Mouse (Mus musculus) spleen, adult 2 months (tissue): Measurements from ENCODE around the gene Brd1. TPM values are rescaled to one million over a fixed set of nuclear protein-coding genes. Genes with fewer than 3 reads are reported as not detected.

ENCODE experiments used
- DNase-seq, 2 experiments: peaks; one replicate each; pipeline versions ENCODE4 v3.0.0 to v3.0.0-alpha.2; 2012 to 2021; ENCODE audit warnings: low spot score in 2 of 2, low read depth in 1 of 2
- H3K27ac ChIP-seq: fragments of 200-500 bp; 2 replicates; pipeline ENCODE4 v1.5.1; 2012; ENCODE audit warnings: low read length, inconsistent platforms; ENCODE audit not compliant: insufficient read depth
- H3K27me3 ChIP-seq: fragments of 200-500 bp; 2 replicates; pipeline ENCODE4 v1.6.1; 2012; ENCODE audit warnings: mild to moderate bottlenecking, moderate library complexity, low read length, inconsistent platforms; ENCODE audit not compliant: control insufficient read depth, insufficient read depth
- H3K36me3 ChIP-seq: fragments of 200-500 bp; 2 replicates; pipeline ENCODE4 v1.6.1; 2012; ENCODE audit warnings: mild to moderate bottlenecking, low read length, inconsistent platforms; ENCODE audit not compliant: control insufficient read depth, insufficient read depth
- H3K4me1 ChIP-seq: fragments of 200-500 bp; 2 replicates; pipeline ENCODE4 v1.6.1; 2011; ENCODE audit warnings: inconsistent platforms; ENCODE audit not compliant: control insufficient read depth, insufficient read depth, insufficient read length
- H3K4me3 ChIP-seq: fragments of 200-500 bp; 2 replicates; pipeline ENCODE4 v1.5.1; 2011; ENCODE audit warnings: mild to moderate bottlenecking, inconsistent platforms; ENCODE audit not compliant: insufficient read depth, insufficient read length; ENCODE audit errors: extremely low read depth
- CTCF ChIP-seq: fragments of 200-500 bp; IDR thresholded peaks from 2 replicates; pipeline ENCODE4 v1.5.1; 2011; ENCODE audit warnings: mild to moderate bottlenecking, inconsistent platforms; ENCODE audit not compliant: insufficient read depth, insufficient read length, insufficient replicate concordance; ENCODE audit errors: extremely low read depth
- POLR2A ChIP-seq: fragments of 200-500 bp; IDR thresholded peaks from 2 replicates; pipeline ENCODE4 v1.6.1; 2011; ENCODE audit warnings: low read depth, low read length, inconsistent platforms
- WGBS: fragments of 180-500 bp; shearing (Covaris S2); methylation state at CpG from one replicate; pipeline ENCODE4 v1.1.7; 2018; 5-methylcytosine and 5-hydroxymethylcytosine counted together
- polyA plus RNA-seq: library from polyadenylated mRNA; depleted of rRNA; stranded (reverse); fragments of >200 nt; gene quantifications from 2 replicates; pipeline ENCODE4 v1.2.3, GENCODE M21; 2012

The Brd1 gene
- polyA plus RNA-seq, 1 experiment = 13.2 TPM

GRCm38 (mm10) chr15:88704284-88704683, 29.7 kb downstream of the Brd1 start:
- peaks cover 69% of the 10 kb centered on the region for H3K36me3 ChIP-seq
- H3K27ac ChIP-seq = no peak overlapping the region
- H3K4me1 ChIP-seq = no peaks in the 10 kb centered on the region
- no peak for DNase-seq
- H3K4me3 ChIP-seq = no peak overlapping the region
- TF ChIP-seq POLR2A (no peak), CTCF (no peak)
- H3K27me3 ChIP-seq = no peaks in the 10 kb centered on the region
- 83% methylated on average over 1 of the region's 1 CpGs for WGBS

DNA sequence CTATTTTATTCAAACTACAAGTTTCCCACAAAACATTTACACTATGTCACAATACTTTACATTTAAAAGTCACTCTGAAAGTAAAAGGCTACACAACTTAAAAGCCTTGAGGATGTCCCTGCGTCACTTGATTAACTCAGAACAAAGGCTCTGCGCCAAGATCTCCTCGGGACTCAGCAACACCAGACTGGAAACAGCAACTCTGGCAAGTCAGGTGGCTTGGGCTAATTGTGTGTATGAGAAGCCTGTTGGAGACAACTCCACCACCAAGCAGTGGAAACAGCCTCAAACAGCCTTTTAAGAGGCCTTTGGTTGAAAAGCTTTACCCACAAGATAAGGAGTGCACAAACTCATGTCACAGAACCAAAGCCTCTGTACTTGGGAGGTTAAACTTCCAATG, 31.5 kb downstream of the Brd1 start:
- Histone ChIP-seq H3K4me3 (no peak overlapping the region), H3K4me1 (no peaks in the 10 kb centered on the region), H3K27me3 (no peaks in the 10 kb centered on the region), H3K27ac (no peak overlapping the region), H3K36me3 (peaks cover 70% of the 10 kb centered on the region)
- DNase-seq = no peak
- WGBS = 86% methylated on average over 3 of the region's 3 CpGs
- TF ChIP-seq CTCF (no peak), POLR2A (no peak)

GRCm38 (mm10) chr15:88700759-88701158, 33.3 kb downstream of the Brd1 start:
- Histone ChIP-seq H3K4me1 (no peaks in the 10 kb centered on the region), H3K27me3 (no peaks in the 10 kb centered on the region), H3K4me3 (no peak overlapping the region), H3K27ac (no peak overlapping the region), H3K36me3 (peaks cover 66% of the 10 kb centered on the region)
- no peak for DNase-seq
- TF ChIP-seq POLR2A (no peak), CTCF (no peak)
- 95% methylated on average over 18 of the region's 18 CpGs for WGBS

GRCm38 (mm10) chr15:88699508-88699907, 34.5 kb downstream of the Brd1 start:
- no peak for TF ChIP-seq CTCF
- TF ChIP-seq POLR2A = no peak
- H3K4me1 ChIP-seq = no peaks in the 10 kb centered on the region
- H3K4me3 ChIP-seq = no peak overlapping the region
- H3K27me3 ChIP-seq = no peaks in the 10 kb centered on the region
- no peak overlapping the region for H3K27ac ChIP-seq
- WGBS = 92% methylated on average over 5 of the region's 5 CpGs
- peaks cover 65% of the 10 kb centered on the region for H3K36me3 ChIP-seq
- DNase-seq = no peak

DNA sequence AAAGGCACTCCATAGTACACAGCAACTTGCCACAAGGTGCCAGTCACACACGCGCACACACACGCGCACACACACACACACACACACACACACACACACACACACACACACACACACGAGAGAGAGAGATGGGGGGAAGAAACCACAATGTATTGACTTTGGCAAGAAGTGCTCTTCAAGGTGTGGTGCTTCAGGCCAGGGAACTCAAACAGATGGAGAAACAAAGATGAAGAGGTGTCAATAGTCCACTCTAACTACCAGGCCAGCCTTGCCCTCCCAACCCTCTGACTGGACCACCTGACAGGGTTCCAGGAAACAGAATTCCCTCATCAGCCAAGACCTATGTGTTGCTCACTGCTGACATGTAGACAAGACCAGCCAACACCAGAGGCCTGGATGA, 36.4 kb downstream of the Brd1 start:
- Histone ChIP-seq H3K27me3 (no peaks in the 10 kb centered on the region), H3K36me3 (peaks cover 60% of the 10 kb centered on the region), H3K27ac (no peak overlapping the region), H3K4me3 (no peak overlapping the region), H3K4me1 (no peaks in the 10 kb centered on the region)
- TF ChIP-seq CTCF (no peak), POLR2A (no peak)
- no peak for DNase-seq
- WGBS = 90% methylated on average over 5 of the region's 5 CpGs

DNA sequence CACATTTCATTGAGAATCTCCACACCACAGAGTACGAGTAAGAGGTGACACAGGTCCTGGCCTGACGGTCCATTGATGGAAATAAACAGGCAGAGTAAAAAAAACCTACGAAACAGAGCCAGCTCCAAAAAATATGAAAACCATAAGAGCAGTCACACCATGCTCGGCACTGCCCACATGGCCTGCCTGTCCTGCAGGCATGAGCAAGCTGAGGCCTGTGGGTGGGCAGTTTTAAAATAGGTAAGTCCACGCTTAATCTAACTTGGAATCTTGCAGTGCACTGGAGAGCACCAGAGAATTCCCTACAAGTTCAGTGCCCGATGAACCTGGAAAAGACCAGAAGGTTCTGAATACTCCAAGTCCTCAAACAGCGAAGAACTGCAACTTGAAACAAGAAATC, 38.0 kb downstream of the Brd1 start:
- 94% methylated on average over 7 of the region's 7 CpGs for WGBS
- Histone ChIP-seq H3K4me1 (no peaks in the 10 kb centered on the region), H3K4me3 (no peak overlapping the region), H3K27me3 (no peaks in the 10 kb centered on the region), H3K27ac (no peak overlapping the region), H3K36me3 (peaks cover 60% of the 10 kb centered on the region)
- no peak for DNase-seq
- TF ChIP-seq CTCF (no peak), POLR2A (no peak)

GRCm38 (mm10) chr15:88694033-88694432, 40.0 kb downstream of the Brd1 start:
- 87% methylated on average over 5 of the region's 5 CpGs for WGBS
- Histone ChIP-seq H3K4me3 (no peak overlapping the region), H3K4me1 (no peaks in the 10 kb centered on the region), H3K27me3 (no peaks in the 10 kb centered on the region), H3K36me3 (peaks cover 65% of the 10 kb centered on the region), H3K27ac (no peak overlapping the region)
- no peak for DNase-seq
- no peak for TF ChIP-seq POLR2A
- no peak for TF ChIP-seq CTCF
